Mouse (Mus musculus) megakaryocyte, embryonic 14.5 days (primary cell): ENCODE measurements at regions not wholly inside any gene's neighbourhood (a gene's known extent, or its start where the extent isn't known, plus 50 kb on each side); places are given as distances from the start of the nearest gene placed in this dataset.

Experiments
- FLI1 ChIP-seq: IDR thresholded peaks from 2 replicates; pipeline ENCODE4 v1.6.1; 2012; ENCODE audit warnings: low read length, inconsistent platforms, mixed read lengths
- GATA1 ChIP-seq: IDR thresholded peaks from 3 replicates; pipeline ENCODE4 v1.6.1; 2012; ENCODE audit warnings: mixed read lengths, low read length, inconsistent platforms, borderline replicate concordance

GRCm38 (mm10) chr3:128636960-128637755, 562.5 kb upstream of the Pitx2 start:
- TF ChIP-seq GATA1 = no peak
- TF ChIP-seq FLI1 = no peak
